Mouse (Mus musculus) embryonic facial prominence, embryonic 11.5 days (tissue): ENCODE measurements at regions not wholly inside any gene's neighbourhood (a gene's known extent, or its start where the extent isn't known, plus 50 kb on each side); places are given as distances from the start of the nearest gene placed in this dataset.

Experiments used
- ATAC-seq: fragments of 200-750 bp; cut with Nextera tagmentation; replicated peaks from 2 replicates; pipeline ENCODE4 v1.8.0; 2017; ENCODE audit warnings: low read depth; ENCODE audit not compliant: insufficient number of reproducible peaks, low FRiP score, low TSS enrichment
- DNase-seq: peaks from one replicate; pipeline ENCODE4 v3.0.0-alpha.2; 2015; ENCODE audit warnings: low spot score
- H3K27ac ChIP-seq: fragments of 300-500 bp; sonication (generic); replicated peaks from 2 replicates; pipeline ENCODE4 v1.5.1; 2014; ENCODE audit warnings: mild to moderate bottlenecking, low read depth, low read length, control low read depth
- H3K27me3 ChIP-seq: fragments of 300-500 bp; sonication (generic); 2 replicates; pipeline ENCODE4 v1.6.1; 2014; ENCODE audit warnings: mild to moderate bottlenecking, low read length, moderate library complexity, mixed read lengths; ENCODE audit not compliant: control insufficient read depth, insufficient read depth
- H3K36me3 ChIP-seq: fragments of 300-500 bp; sonication (generic); replicated peaks from 2 replicates; pipeline ENCODE4 v1.6.1; 2014; ENCODE audit warnings: low read depth, mild to moderate bottlenecking, low read length, moderate library complexity, mixed read lengths; ENCODE audit not compliant: control insufficient read depth, insufficient read depth
- H3K4me1 ChIP-seq: fragments of 300-500 bp; sonication (generic); 2 replicates; pipeline ENCODE4 v1.6.1; 2014; ENCODE audit warnings: low read length, mixed read lengths; ENCODE audit not compliant: control insufficient read depth, insufficient read depth
- H3K4me2 ChIP-seq: fragments of 300-500 bp; sonication (generic); 2 replicates; pipeline ENCODE4 v1.6.1; 2014; ENCODE audit warnings: low read depth, mild to moderate bottlenecking, control low read depth, low read length, moderate library complexity
- H3K4me3 ChIP-seq: fragments of 300-500 bp; sonication (generic); 2 replicates; pipeline ENCODE4 v1.5.1; 2014; ENCODE audit warnings: low read depth, low read length, control low read depth
- H3K9ac ChIP-seq: fragments of 300-500 bp; sonication (generic); replicated peaks from 2 replicates; pipeline ENCODE4 v1.6.1; 2014; ENCODE audit warnings: mild to moderate bottlenecking, control low read depth, low read length
- H3K9me3 ChIP-seq: fragments of 300-500 bp; sonication (generic); replicated peaks from 2 replicates; pipeline ENCODE4 v1.6.1; 2016; ENCODE audit warnings: mild to moderate bottlenecking, low read length, inconsistent platforms, mixed read lengths; ENCODE audit not compliant: control insufficient read depth
- WGBS: fragments of 180-500 bp; shearing (Covaris S2); extraction: QIAGEN DNeasy Blood & Tissue Kit; methylation state at CpG from one replicate; pipeline ENCODE4 v1.1.7; 2014; 5-methylcytosine and 5-hydroxymethylcytosine counted together

DNA sequence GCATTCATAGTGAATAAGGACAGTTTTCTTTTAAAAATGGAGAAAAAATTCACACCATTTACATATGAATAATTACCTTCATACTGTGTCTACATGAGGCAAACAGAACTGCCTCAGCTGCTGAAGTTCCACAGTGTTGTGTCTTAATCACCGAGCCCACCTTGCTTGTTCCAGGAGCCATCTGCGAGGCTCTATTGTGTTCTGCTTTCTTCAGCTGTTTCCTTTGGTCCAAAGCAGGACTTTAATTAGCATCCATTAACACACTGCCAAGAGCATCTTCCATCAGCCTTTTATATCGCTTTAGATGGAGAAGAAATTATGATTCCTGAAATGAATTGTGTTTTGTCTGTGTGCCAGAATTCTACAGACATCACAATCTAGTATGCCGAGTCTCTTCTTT is 3423.1 kb upstream of the Lrrc6 start:
- H3K4me3 ChIP-seq: no peak overlapping the region
- H3K9ac ChIP-seq: no peak overlapping the region
- WGBS: 73% methylated on average over 4 of the region's 4 CpGs
- no peak overlapping the region for H3K27ac ChIP-seq
- H3K36me3 ChIP-seq: no peaks in the 10 kb centered on the region
- H3K9me3 ChIP-seq: no peaks in the 10 kb centered on the region
- no peak for ATAC-seq
- H3K27me3 ChIP-seq: no peaks in the 10 kb centered on the region
- no peaks in the 10 kb centered on the region for H3K4me1 ChIP-seq
- no peak for DNase-seq
- H3K4me2 ChIP-seq: no peak overlapping the region

DNA sequence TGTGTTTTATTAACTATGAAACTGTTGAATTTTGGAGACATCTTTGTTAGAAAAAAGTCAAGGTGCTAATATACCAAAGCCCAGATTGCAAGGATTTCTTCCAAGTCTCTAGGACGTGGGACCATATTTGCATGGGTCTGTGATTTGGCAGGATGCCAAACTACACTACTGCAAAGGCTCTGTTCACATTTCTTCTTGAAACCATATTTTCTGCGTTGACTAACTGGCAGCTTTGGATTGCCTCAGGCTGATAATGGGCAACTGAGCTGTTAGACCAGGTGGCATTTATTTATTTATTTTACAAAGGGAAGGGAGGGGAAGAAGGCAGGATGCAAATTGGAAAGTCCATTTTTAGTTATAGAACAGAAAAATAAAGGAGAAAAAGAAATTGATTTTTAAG is 3422.6 kb upstream of the Lrrc6 start:
- Histone ChIP-seq H3K4me2 (no peak overlapping the region), H3K4me1 (no peaks in the 10 kb centered on the region), H3K36me3 (no peaks in the 10 kb centered on the region), H3K9me3 (no peaks in the 10 kb centered on the region), H3K4me3 (no peak overlapping the region), H3K27ac (no peak overlapping the region), H3K9ac (no peak overlapping the region), H3K27me3 (no peaks in the 10 kb centered on the region)
- WGBS: 39% methylated on average over 2 of the region's 2 CpGs
- ATAC-seq: no peak
- peak; percentile 30 for DNase-seq

DNA sequence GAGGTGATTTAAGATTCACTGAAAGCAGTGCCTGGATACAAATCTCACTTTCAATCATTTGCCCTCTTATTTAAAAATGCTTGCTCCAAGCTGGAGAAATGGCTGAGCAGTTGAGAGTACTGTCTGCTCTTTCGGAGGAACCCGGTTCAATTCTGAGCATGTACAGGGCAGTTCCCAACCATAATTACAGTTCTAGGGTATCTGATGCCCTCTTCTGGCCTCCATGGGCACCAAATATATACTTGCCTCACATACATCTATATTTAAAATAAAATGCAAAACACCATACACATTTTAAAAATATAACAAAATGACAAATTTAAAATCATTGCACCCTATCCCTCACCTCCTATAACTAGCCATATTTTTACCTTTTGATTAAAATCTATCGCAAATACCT is 3421.5 kb upstream of the Lrrc6 start:
- Histone ChIP-seq H3K36me3 (no peaks in the 10 kb centered on the region), H3K27me3 (no peaks in the 10 kb centered on the region), H3K4me3 (no peak overlapping the region), H3K27ac (no peak overlapping the region), H3K9me3 (no peaks in the 10 kb centered on the region), H3K4me1 (no peaks in the 10 kb centered on the region), H3K4me2 (no peak overlapping the region), H3K9ac (no peak overlapping the region)
- peak; percentile 6 for DNase-seq
- 92% methylated on average over 3 of the region's 3 CpGs for WGBS
- ATAC-seq: no peak

DNA sequence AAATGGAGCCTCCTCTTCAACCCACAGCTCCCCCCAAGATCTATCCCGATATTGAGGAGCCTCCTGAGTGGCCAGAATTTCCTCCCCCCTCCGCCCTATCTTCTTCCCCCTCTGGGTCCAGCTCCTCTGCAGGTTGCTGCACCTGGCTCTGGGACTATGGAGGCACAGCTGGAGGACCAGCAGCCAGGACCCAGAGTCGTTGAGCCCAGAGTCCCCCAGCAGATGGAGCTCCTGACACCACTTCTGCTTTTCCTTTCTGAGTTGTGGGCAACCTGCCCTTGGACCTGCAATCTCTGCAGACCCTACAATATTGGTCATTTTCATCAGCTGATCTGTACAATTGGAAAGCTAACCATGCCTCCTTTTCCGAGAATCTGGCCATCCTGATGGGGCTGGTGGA is 3385.1 kb upstream of the Lrrc6 start:
- no peak for ATAC-seq
- Histone ChIP-seq H3K4me3 (no peak overlapping the region), H3K9me3 (no peaks in the 10 kb centered on the region), H3K27ac (no peak overlapping the region), H3K9ac (no peak overlapping the region), H3K4me1 (no peaks in the 10 kb centered on the region), H3K36me3 (no peaks in the 10 kb centered on the region), H3K27me3 (no peaks in the 10 kb centered on the region), H3K4me2 (no peak overlapping the region)
- WGBS: 75% methylated on average over 4 of the region's 4 CpGs
- no peak for DNase-seq

DNA sequence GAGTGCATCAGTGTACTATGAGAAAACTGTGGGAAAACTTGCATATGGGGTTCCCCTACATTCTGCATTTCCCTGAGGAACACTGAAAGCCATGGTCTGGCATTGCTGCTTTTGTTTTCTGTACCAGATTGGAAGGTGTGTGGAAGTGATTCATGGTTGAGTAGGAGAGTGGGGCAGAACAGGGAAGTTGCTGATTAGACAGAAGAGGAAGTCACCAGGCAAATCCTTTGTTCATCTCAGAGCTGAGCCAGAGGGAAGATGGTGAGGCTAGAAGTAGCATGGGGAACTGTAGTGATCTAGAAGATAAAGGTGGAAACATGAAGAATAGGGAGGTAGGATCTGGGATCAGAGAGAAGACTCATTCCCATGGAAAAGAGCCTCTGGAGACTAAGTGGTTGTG is 3377.8 kb upstream of the Lrrc6 start:
- ATAC-seq: no peak
- no peaks in the 10 kb centered on the region for H3K27me3 ChIP-seq

DNA sequence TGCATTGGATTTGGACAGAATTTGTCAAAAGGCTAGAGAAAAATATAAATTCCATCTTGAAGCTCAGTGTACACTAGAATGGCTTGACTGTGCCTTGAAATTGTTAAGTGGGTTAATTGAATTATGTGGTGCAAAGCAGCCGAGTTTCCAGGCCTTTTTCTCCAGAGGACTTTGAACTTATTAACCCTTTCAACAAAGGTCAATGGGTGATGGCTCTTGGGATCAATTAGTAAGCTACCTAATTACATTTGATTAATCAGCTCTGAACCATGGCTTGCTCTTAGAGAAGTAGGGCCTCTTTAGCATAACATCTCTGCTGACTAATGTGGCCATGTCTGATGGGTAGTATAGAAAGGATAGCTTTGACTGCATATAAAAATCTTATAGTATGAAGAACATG is 3352.8 kb upstream of the Lrrc6 start:
- no peaks in the 10 kb centered on the region for H3K9me3 ChIP-seq
- no peaks in the 10 kb centered on the region for H3K36me3 ChIP-seq
- no peaks in the 10 kb centered on the region for H3K27me3 ChIP-seq
- WGBS: 3% methylated on average over 1 of the region's 1 CpGs
- H3K4me1 ChIP-seq: no peaks in the 10 kb centered on the region
- H3K4me3 ChIP-seq: no peak overlapping the region
- DNase-seq (no peak), ATAC-seq (no peak)
- no peak overlapping the region for H3K27ac ChIP-seq
- no peak overlapping the region for H3K9ac ChIP-seq
- H3K4me2 ChIP-seq: no peak overlapping the region

More for the DNA sequence above, 3377.8 kb upstream of the Lrrc6 start:
- no peaks in the 10 kb centered on the region for H3K36me3 ChIP-seq
- H3K9me3 ChIP-seq: no peaks in the 10 kb centered on the region
- no peak overlapping the region for H3K4me2 ChIP-seq
- no peak for DNase-seq
- no peak overlapping the region for H3K9ac ChIP-seq
- no peaks in the 10 kb centered on the region for H3K4me1 ChIP-seq
- H3K27ac ChIP-seq: no peak overlapping the region
- H3K4me3 ChIP-seq: no peak overlapping the region

DNA sequence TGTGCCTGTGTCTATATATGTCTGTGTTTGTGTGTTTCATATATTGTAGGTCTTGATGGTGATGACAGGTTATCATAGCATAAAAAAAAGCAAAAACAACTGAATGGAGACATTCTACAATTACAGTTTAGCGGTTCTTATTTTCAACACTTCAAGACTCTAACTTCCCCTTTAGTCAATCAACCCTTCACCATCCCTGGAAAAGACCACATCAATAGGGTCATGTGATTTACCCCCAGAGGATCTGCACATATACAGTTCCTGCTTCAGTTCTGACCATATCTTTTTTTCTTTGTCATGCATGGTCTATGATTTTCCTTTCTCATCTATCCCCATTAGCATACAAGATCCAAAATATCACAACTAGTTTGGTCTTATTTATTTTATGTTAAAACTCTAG is 3348.9 kb upstream of the Lrrc6 start:
- Histone ChIP-seq H3K9me3 (no peaks in the 10 kb centered on the region), H3K27me3 (no peaks in the 10 kb centered on the region), H3K4me2 (no peak overlapping the region), H3K9ac (no peak overlapping the region), H3K4me3 (no peak overlapping the region), H3K4me1 (no peaks in the 10 kb centered on the region), H3K36me3 (no peaks in the 10 kb centered on the region), H3K27ac (no peak overlapping the region)
- DNase-seq (no peak), ATAC-seq (no peak)
- 75% methylated on average over 1 of the region's 1 CpGs for WGBS
